Mouse (Mus musculus): ENCODE measurements around the gene Ubc.

DNA sequence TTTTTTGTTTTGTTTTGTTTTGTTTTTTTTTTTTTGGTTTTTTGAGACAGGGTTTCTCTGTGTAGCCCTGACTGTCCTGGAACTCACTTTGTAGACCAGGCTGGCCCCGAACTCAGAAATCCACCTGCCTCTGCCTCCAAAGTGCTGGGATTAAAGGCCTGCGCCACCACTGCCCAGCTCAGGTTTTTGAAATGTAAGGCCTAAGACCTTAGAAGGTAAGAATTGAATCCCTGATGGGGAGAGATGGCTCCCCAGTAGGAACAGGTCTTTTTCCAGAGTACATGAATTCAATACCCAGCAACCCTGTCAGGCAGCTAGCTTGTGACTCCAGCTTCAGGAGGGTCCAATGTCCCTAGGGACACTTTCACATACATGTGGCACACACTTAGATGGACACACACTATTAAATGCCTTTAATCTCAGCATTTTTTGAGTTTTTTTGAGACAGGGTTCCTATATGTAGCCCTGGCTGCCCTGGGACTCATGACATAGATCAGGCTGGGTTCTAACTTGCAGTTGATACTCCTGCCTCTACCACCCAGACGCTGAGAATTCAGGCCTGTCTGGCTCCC, 990 bp upstream of the Ubc start:
- TF ChIP-seq CTCF (IDR thresholded peaks at IDR 0.05; ENCODE audit: low read depth) (no peak), EP300 (IDR thresholded peaks at IDR 0.05; ENCODE audit: low read depth) (no peak)
